Mouse (Mus musculus): ENCODE results near the gene Rnf183.

GRCm38 (mm10) chr4:62408601-62409282 is 26.3 kb downstream of the Rnf183 start, which contains the start of the genes Cdc26 and Prpf4:
- TF ChIP-seq CTCF (IDR thresholded peaks at IDR 0.05; ENCODE audit: control insufficient read depth, insufficient read depth, insufficient read length) (no peak), USF1 (IDR thresholded peaks at IDR 0.05; ENCODE audit: low read depth) (no peak), MYOG (IDR thresholded peaks at IDR 0.05; ENCODE audit: control insufficient read depth, extremely low read depth, insufficient read length) (no peak), MAX (IDR thresholded peaks at IDR 0.05) (peak; percentile 79), CEBPB (IDR thresholded peaks at IDR 0.05; ENCODE audit: low read depth) (no peak), MYOD1 (IDR thresholded peaks at IDR 0.05; ENCODE audit: control insufficient read depth, insufficient read length, low read depth) (no peak), FOSL1 (IDR thresholded peaks at IDR 0.05; ENCODE audit: insufficient read depth, low read length, poor library complexity, severe bottlenecking) (no peak)

Measured in C2C12 (cell line).